Mouse (Mus musculus) liver, postnatal 0 days (tissue): ENCODE measurements around the gene Pin4.

Source experiments
- CTCF ChIP-seq: sonication (generic); IDR thresholded peaks from 2 replicates; pipeline ENCODE4 v1.5.1; 2016; ENCODE audit warnings: antibody characterized with exemption, low read depth
- EP300 ChIP-seq: IDR thresholded peaks from 2 replicates; pipeline ENCODE4 v1.6.1; 2016; ENCODE audit warnings: antibody characterized with exemption, low read depth, mild to moderate bottlenecking

DNA sequence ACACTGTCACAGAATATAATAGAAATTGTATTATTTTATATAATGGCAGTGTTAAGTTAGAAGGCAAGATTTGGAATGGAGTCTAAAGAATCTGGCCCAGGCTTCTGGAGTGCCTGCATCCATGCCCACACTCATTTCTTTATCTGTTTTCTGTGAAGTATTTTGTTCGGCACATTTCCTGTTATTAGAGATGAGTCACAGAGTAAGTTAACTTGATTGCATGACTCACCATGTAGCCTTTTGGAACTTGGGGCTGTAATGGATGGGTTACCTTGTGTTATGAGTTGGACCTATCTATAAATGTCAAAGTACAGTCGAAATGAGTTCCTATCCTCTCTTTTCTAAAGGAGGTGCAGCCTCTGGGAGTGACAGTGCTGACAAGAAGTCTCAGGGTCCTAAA is 2.1 kb downstream of the Pin4 start:
- TF ChIP-seq CTCF (no peak), EP300 (no peak)
